Mouse (Mus musculus) liver, embryonic 16.5 days (tissue): ENCODE measurements around the gene Rab7b. TPM values are rescaled to one million over a fixed set of nuclear protein-coding genes. Genes with fewer than 3 reads are reported as not detected.

ENCODE experiments used
- ATAC-seq: fragments of 200-750 bp; cut with Nextera tagmentation; 2 replicates; pipeline ENCODE4 v1.8.0; 2017; ENCODE audit warnings: low read depth, mild to moderate bottlenecking, moderate number of reproducible peaks, moderate library complexity
- H3K27ac ChIP-seq: fragments of 300-500 bp; sonication (generic); 2 replicates; pipeline ENCODE4 v1.5.1; 2014; ENCODE audit warnings: mild to moderate bottlenecking, low read length
- H3K27me3 ChIP-seq: fragments of 300-500 bp; sonication (generic); 2 replicates; pipeline ENCODE4 v1.6.1; 2014; ENCODE audit warnings: low read depth, low read length, mixed read lengths; ENCODE audit not compliant: control insufficient read depth, insufficient read depth
- H3K36me3 ChIP-seq: fragments of 300-500 bp; sonication (generic); 2 replicates; pipeline ENCODE4 v1.6.1; 2014; ENCODE audit warnings: mild to moderate bottlenecking; ENCODE audit not compliant: control insufficient read depth, insufficient read depth
- H3K4me1 ChIP-seq: fragments of 300-500 bp; sonication (generic); 2 replicates; pipeline ENCODE4 v1.6.1; 2014; ENCODE audit warnings: low read depth, low read length, mixed read lengths; ENCODE audit not compliant: control insufficient read depth
- H3K4me2 ChIP-seq: fragments of 300-500 bp; sonication (generic); 2 replicates; pipeline ENCODE4 v1.6.1; 2014; ENCODE audit warnings: low read depth, low read length, mixed read lengths
- H3K4me3 ChIP-seq: fragments of 300-500 bp; sonication (generic); 2 replicates; pipeline ENCODE4 v1.5.1; 2014; ENCODE audit warnings: low read depth, mild to moderate bottlenecking, low read length
- H3K9ac ChIP-seq: fragments of 300-500 bp; sonication (generic); 2 replicates; pipeline ENCODE4 v1.6.1; 2014; ENCODE audit warnings: low read depth, low read length
- H3K9me3 ChIP-seq: fragments of 300-500 bp; sonication (generic); replicated peaks from 2 replicates; pipeline ENCODE4 v1.6.1; 2016; ENCODE audit warnings: low read length; ENCODE audit not compliant: control insufficient read depth
- WGBS: fragments of 180-500 bp; shearing (Covaris S2); extraction: QIAGEN DNeasy Blood & Tissue Kit; methylation state at CpG from one replicate; pipeline ENCODE4 v1.1.7; 2014; ENCODE audit not compliant: insufficient replicate concordance; 5-methylcytosine and 5-hydroxymethylcytosine counted together
- polyA plus RNA-seq: library from polyadenylated mRNA; unstranded; fragments of >200 nt; fragmentation: Nextera tagmentation; extraction: Ambion mirVana; gene quantifications from 2 replicates; pipeline ENCODE4 v1.2.1, GENCODE M21; 2015

Gene Rab7b
- polyA plus RNA-seq, 1 experiment from 2014 or later, result 1.3 TPM

DNA sequence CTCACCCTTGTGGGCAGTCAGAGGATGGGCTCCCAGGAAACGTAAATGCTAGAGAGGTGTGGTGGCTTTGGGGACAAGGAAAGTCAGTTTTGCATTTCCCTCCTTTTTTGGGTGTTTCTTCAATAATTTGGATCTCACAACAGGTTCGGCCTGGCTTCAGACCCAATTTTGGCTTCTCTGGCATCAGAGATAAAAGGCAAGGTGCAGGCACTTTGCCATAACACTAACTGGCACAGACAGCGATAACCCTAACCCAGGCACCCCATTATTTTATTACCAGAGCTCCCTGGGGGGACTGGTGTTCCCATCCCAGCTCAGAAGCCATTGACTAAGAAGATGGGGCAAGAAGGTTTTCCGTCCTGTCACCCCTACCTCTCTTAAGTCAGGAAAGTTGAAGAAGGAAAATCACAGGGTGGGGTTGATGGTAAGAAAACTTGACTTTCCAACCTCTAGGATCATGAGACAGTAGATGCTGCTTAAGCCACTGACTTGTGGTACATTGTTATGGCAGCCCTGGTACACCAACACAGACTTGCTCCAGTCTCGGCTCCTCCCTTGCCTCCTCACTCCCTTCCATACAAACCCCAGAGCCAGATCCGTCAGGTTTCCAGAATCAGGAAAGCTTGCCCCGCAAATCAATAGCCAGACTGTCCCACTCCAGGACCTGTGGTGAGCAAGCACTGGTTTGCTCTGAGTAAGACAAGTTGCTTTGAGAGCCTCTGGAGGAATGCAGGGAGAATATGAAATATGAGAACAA is 27.6 kb upstream of the Rab7b start:
- no peak for ATAC-seq

DNA sequence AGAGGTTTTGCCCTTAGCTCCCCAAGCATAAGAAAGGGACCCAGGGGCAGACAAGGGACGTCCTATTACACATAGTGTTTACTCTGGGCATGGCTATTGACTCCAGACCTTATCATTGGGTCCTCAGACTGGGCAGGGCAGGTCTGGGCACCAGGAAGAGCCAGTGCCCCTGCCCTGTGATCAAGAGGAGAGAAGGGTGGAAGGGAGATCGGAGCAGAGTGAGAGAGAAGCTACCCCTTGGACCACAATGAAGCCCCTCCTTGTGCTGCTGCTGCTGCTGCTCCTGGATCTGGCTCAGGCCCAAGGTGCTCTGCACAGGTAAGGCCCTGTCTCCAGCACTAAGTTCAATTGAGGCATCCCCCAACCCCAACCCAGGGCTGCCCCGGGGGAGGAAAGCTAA is 26.7 kb upstream of the Rab7b start:
- ATAC-seq, result peak; percentile 88
- H3K9me3 ChIP-seq, result no peaks in the 10 kb centered on the region
- WGBS, result 48% methylated on average over 3 of the region's 3 CpGs
- H3K9ac ChIP-seq, result peak overlapping the region; percentile 24
- no peaks in the 10 kb centered on the region for H3K36me3 ChIP-seq
- H3K27me3 ChIP-seq, result no peaks in the 10 kb centered on the region
- peak overlapping the region; percentile 11 for H3K4me3 ChIP-seq
- H3K4me2 ChIP-seq, result peak overlapping the region; percentile 36; the same call in 1 of the 2 replicates
- H3K4me1 ChIP-seq, result peaks cover 28% of the 10 kb centered on the region
- no peak overlapping the region for H3K27ac ChIP-seq

More for the DNA sequence above, 27.6 kb upstream of the Rab7b start:
- Histone ChIP-seq H3K4me1 (peaks cover 28% of the 10 kb centered on the region), H3K4me3 (no peak overlapping the region), H3K4me2 (no peak overlapping the region), H3K9me3 (no peaks in the 10 kb centered on the region), H3K9ac (no peak overlapping the region), H3K27me3 (no peaks in the 10 kb centered on the region), H3K27ac (0 out of 2 replicates have a peak overlapping the region, but pooled peaks have one; percentile 48), H3K36me3 (no peaks in the 10 kb centered on the region)
- WGBS, result 64% methylated on average over 7 of the region's 7 CpGs

DNA sequence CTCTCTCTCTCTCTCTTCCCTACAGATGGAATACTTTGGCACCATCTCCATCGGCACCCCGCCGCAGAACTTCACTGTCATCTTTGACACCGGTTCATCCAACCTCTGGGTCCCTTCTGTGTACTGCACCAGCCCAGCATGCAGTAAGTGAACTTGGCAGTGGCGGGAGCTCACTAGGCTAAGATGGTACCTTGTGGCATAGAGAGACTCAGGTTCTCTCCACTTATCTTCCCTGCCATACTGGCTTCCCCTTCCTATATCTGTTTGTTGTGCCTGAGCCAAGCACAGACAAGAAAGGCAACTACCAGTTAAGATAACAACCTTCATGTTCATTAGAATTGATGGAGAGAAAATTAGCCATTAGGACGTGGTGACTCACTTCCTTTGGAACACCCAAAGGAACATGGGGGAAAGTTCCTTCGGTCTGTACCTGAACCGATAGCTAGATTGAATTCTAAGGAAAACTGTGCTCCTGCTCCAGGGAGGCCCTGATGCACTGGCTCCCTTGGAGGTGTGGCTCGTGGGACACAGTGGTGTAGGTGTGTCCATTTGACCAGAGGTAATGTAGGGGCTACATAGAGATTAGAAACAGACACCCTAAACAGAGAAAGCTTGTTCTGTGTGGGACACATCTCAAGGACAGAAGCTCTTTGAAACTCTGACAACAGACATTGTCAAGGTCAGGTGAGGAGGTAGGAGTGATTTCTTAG is 25.1 kb upstream of the Rab7b start:
- Histone ChIP-seq H3K27me3 (no peaks in the 10 kb centered on the region), H3K9me3 (no peaks in the 10 kb centered on the region), H3K36me3 (no peaks in the 10 kb centered on the region), H3K4me2 (0 out of 2 replicates have a peak overlapping the region, but pooled peaks have one; percentile 32), H3K27ac (peak overlapping the region; percentile 49), H3K4me3 (0 out of 2 replicates have a peak overlapping the region, but pooled peaks have one; percentile 1), H3K9ac (no peak overlapping the region), H3K4me1 (peaks cover 21% of the 10 kb centered on the region)
- WGBS, result 57% methylated on average over 9 of the region's 9 CpGs
- ATAC-seq, result peak; percentile 64

DNA sequence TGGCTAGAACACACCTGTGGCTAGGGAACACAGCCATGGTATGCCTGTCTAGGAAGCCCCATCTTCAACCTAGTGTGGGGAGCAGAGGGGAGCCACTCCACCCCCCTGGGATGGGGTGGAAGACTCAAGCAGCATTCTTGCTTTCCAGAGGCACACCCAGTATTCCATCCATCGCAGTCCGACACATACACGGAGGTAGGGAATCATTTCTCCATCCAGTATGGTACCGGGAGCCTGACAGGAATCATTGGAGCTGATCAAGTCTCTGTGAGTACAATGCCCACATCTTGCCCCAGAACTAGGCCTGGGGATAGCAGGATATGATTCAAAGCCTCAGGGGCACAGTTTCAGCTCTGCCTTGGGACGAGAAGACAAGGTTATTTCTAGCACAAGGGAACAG is 24.4 kb upstream of the Rab7b start:
- ATAC-seq, result no peak
- H3K4me1 ChIP-seq, result peaks cover 21% of the 10 kb centered on the region
- no peak overlapping the region for H3K27ac ChIP-seq
- no peak overlapping the region for H3K9ac ChIP-seq
- no peaks in the 10 kb centered on the region for H3K36me3 ChIP-seq
- no peaks in the 10 kb centered on the region for H3K9me3 ChIP-seq
- 85% methylated on average over 5 of the region's 5 CpGs for WGBS
- no peak overlapping the region for H3K4me2 ChIP-seq
- no peak overlapping the region for H3K4me3 ChIP-seq
- no peaks in the 10 kb centered on the region for H3K27me3 ChIP-seq

DNA sequence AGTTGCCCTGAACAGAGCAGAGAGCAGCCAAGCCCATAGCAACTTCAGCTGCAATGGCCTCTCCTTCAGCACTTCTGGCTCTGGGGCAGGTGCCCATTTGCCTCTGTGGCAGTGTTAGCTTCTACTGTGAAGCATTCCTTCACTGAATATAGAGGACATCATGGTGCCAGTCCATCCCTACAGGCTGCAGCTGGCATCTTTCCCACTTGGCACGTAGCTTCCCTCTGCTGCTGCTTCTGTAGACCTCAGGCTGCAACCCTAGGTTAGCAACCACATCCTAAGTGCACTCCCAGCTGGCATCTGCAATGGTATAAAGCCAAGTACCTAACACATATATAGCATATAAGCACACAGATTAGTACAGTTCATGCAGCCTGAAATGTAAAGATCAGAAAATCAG is 22.6 kb upstream of the Rab7b start:
- peaks cover 21% of the 10 kb centered on the region for H3K4me1 ChIP-seq
- H3K27ac ChIP-seq, result no peak overlapping the region
- no peaks in the 10 kb centered on the region for H3K27me3 ChIP-seq
- H3K9me3 ChIP-seq, result no peaks in the 10 kb centered on the region
- no peak overlapping the region for H3K4me3 ChIP-seq
- H3K36me3 ChIP-seq, result no peaks in the 10 kb centered on the region
- no peak overlapping the region for H3K4me2 ChIP-seq
- no peak overlapping the region for H3K9ac ChIP-seq
- 91% methylated on average over 1 of the region's 1 CpGs for WGBS
- ATAC-seq, result no peak

DNA sequence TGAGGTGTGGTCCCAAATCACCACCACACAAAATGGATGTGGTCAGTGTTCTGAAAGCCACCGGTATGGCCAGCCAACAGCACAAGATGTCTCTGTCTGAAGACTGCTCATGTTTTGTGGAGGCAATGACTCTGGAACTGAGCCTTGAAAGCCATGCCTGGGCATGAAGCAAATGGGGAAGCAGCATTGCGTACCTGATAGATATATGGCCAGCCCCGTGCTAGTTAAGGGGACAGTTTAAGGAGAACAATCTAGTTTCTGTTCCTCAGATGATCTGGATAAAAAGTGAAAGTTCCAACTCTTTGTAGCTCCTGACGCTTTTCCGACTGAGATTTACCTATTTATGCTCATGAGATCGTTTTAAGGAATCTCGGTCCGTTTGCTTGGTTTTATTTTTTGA is 17.4 kb upstream of the Rab7b start:
- H3K4me3 ChIP-seq, result no peak overlapping the region
- H3K27me3 ChIP-seq, result no peaks in the 10 kb centered on the region
- H3K4me2 ChIP-seq, result no peak overlapping the region
- no peak overlapping the region for H3K9ac ChIP-seq
- H3K4me1 ChIP-seq, result no peaks in the 10 kb centered on the region
- WGBS, result 71% methylated on average over 8 of the region's 8 CpGs
- H3K36me3 ChIP-seq, result no peaks in the 10 kb centered on the region
- no peaks in the 10 kb centered on the region for H3K9me3 ChIP-seq
- no peak overlapping the region for H3K27ac ChIP-seq
- no peak for ATAC-seq

DNA sequence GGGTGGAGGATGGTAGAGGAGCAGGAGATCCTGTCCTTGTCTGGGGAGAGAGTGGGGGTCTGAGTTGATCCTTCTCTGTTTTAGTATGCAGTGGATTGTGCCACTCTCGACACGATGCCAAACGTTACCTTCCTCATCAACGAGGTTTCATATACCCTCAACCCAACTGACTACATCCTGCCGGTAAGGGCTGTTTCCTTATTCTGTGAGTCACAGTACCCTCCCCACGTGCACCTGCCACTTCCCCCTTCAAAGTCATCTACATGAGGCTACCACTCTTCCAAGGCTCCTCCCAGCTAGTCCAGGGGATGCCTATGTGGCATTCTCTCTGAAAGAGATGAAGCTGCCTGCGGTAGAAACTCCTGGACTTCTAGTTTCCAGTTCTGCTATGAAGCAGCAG is 16.1 kb upstream of the Rab7b start:
- no peak overlapping the region for H3K4me2 ChIP-seq
- H3K4me3 ChIP-seq, result no peak overlapping the region
- H3K9me3 ChIP-seq, result no peaks in the 10 kb centered on the region
- no peak overlapping the region for H3K27ac ChIP-seq
- no peaks in the 10 kb centered on the region for H3K4me1 ChIP-seq
- no peaks in the 10 kb centered on the region for H3K36me3 ChIP-seq
- 33% methylated on average over 7 of the region's 7 CpGs for WGBS
- no peak for ATAC-seq
- H3K9ac ChIP-seq, result no peak overlapping the region
- no peaks in the 10 kb centered on the region for H3K27me3 ChIP-seq

DNA sequence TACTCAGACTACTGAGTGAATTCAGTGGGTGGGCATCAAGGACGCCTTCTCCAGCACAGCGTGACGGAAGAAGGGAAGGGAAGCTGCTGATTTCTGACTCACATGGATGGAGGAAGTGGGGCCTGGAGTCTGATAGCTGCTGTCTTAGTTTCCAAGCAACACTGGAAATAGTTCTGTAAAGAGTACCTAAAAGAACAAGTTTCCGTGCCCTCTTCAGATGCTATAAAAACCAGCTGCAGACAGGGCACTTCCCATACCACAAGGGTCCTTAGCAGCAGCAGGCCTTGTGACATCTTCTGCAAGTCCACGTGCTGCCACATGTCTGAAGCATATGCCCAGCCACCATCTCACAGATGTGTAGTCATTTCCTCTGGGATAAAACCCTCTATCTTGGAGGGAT is 8.9 kb upstream of the Rab7b start:
- 55% methylated on average over 5 of the region's 5 CpGs for WGBS
- H3K36me3 ChIP-seq, result no peaks in the 10 kb centered on the region
- ATAC-seq, result no peak
- no peaks in the 10 kb centered on the region for H3K4me1 ChIP-seq
- H3K9me3 ChIP-seq, result no peaks in the 10 kb centered on the region
- H3K9ac ChIP-seq, result no peak overlapping the region
- H3K4me3 ChIP-seq, result no peak overlapping the region
- H3K4me2 ChIP-seq, result no peak overlapping the region
- no peak overlapping the region for H3K27ac ChIP-seq
- no peaks in the 10 kb centered on the region for H3K27me3 ChIP-seq

DNA sequence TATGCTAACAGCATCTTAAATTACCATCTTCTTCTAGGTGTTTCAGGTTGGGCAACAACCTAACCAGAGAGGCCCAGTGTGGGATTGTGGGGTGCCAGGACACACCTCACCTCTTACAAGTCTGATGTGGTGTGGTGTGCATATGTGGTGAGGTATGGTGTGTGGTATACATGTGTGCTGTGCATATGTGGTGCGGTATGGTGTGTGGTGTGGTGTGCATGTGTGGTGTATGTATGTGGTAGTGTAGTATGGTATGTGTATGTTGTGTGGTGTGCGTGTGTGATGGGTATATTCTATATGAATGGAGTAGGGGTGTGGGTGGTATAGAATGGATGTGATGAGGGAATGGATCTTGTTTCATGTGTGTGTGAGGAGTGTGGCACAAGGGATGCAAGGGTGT is 756 bp upstream of the Rab7b start:
- Histone ChIP-seq H3K27me3 (no peaks in the 10 kb centered on the region), H3K9ac (no peak overlapping the region), H3K9me3 (no peaks in the 10 kb centered on the region), H3K27ac (no peak overlapping the region), H3K4me1 (no peaks in the 10 kb centered on the region; the same call in 1 of the 2 replicates), H3K4me2 (no peak overlapping the region), H3K4me3 (no peak overlapping the region), H3K36me3 (no peaks in the 10 kb centered on the region)
- ATAC-seq, result no peak
- WGBS, result 73% methylated on average over 2 of the region's 2 CpGs
